Mouse (Mus musculus) brain, embryonic 14.5 days (tissue): ENCODE data around the gene Nts.

Source experiments
- CTCF ChIP-seq: fragments of 200-500 bp; IDR thresholded peaks from 2 replicates; pipeline ENCODE4 v1.5.1; 2012; ENCODE audit warnings: inconsistent platforms, mild to moderate bottlenecking, moderate library complexity, borderline replicate concordance; ENCODE audit not compliant: insufficient read depth, insufficient read length; ENCODE audit errors: extremely low read depth
- POLR2A ChIP-seq: fragments of 200-500 bp; IDR thresholded peaks from 2 replicates; pipeline ENCODE4 v1.6.1; 2012; ENCODE audit warnings: mild to moderate bottlenecking, inconsistent platforms, borderline replicate concordance; ENCODE audit not compliant: poor library complexity, insufficient read depth, insufficient read length, severe bottlenecking; ENCODE audit errors: extremely low read depth

- TF ChIP-seq POLR2A (no peak), CTCF (no peak)
These were observed 23.9 kb upstream of the Nts start for GRCm38 (mm10) chr10:102514159-102514558.
